Mouse (Mus musculus): ENCODE measurements at regions not wholly inside any gene's neighbourhood (a gene's known extent, or its start where the extent isn't known, plus 50 kb on each side); places are given as distances from the start of the nearest gene placed in this dataset.

DNA sequence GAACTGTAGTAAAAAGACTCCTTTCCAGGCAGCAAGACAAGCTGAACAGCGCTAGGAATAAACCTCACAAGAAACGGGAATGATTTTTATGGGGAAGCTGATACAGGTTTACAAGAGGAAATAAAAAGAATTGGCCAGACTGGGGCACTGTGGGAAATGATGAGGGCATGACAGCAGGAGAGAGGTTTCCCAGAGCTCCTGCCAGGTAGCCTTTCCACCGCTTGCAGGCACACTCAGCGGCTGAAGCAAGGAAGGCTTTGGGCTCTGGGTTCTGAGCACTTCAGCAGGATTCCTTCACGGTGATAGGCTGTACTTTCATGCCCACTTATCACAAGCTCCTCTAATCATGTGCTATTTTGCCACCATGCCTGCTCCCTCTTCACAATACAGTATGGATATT is 114.2 kb upstream of the Syt13 start:
- no peak for DNase-seq (ENCODE audit: low spot score in 2 of 2)

DNA sequence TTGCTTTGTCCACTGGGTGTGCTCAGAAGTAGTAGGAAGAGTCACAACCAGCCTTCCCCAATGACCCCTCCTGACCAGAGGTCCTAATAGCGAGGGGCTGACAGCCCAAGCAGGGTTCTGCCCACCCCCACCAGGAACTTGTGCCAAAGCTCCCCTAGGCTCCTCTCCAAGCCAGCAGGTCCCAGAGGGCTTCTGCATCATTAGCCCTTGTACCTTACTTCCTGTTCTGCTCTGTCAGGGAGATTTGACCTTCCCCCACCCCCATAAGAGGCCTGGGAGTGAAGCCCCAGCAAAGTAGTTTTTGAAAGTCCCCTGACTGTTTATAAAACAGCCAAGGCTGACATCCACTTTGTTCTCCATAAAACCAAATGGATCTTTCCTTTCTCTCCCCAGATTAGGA is 110.0 kb upstream of the Syt13 start:
- no peak for DNase-seq (ENCODE audit: low spot score in 2 of 2)

- no peak for DNase-seq (ENCODE audit: low spot score in 2 of 2)
Observed at GRCm38 (mm10) chr2:92805761-92806160, 109.1 kb upstream of the Syt13 start.

- no peak for DNase-seq (ENCODE audit: low spot score in 2 of 2)
Observed at GRCm38 (mm10) chr2:92806481-92807195, 108.3 kb upstream of the Syt13 start.

DNA sequence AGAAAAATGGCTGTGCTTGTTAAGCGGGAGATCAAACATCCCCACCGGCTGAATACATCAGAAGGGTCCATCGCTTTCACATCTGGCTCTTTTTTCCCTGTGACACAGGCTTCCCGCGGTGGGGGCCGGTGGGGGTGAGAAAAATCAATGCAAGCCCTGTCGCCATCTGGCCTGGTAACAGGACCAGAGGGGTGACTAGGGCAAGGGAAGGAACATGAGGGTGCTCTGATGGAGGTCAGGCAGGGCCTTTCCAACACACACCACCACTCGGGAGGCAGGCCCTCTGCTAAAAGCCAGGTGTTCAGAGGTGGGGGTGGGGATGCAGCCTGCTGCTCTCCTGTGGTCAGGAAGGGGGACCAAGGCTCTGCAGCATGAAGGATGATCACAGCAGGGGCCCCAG is 107.5 kb upstream of the Syt13 start:
- DNase-seq (ENCODE audit: low spot score in 2 of 2), result no peak

DNA sequence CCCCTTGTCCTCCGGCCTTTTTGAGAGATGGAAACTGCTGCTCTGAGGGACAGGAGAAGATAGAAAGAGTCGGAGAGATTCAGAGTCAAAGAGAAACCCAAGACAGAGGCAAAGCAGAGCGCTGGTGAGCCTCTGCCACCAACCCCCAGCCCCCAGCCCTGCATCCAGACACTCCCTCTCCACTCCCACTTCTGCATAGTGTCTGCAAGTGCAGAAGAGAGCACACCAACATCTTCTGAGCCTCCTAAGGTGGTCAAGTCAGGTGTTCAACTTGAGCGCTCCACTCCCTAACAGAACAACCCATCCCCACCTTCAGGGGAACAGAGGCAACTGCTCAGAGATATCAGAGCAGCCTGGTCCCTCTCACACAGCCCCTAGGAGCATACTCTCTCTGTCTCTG is 106.8 kb upstream of the Syt13 start:
- no peak for DNase-seq (ENCODE audit: low spot score in 2 of 2)

GRCm38 (mm10) chr2:92809226-92809625 is 105.7 kb upstream of the Syt13 start:
- no peak for DNase-seq (ENCODE audit: low spot score in 2 of 2)

DNA sequence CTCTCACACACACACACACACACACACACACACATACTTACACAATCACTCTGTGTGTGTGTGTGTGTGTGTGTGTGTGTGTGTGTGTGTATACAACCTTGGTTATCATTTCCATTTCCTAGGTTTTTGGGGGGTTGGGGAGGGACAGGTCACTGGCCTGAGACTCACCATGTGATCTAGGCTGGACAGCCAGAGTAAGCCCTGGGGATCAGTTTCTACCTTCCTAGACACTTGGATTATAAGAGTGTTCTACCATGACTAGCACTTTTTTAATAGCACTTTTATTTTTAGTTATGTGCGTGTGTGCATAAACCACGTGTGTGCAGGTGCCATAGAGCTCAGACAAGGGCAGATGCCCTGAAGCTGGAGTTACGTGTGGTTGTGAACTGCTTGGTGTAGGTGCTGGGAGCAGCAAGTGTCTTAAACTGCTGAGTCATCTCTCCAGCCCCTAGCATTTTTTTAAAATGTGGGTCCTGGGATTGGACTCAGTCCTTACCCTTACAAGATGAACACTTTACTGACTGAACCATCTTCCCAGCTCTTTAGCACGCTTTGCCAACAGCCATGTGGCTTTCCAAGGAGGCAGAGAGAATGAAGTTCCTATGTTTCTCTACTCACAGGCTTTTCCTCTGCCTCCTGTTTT is 105.1 kb upstream of the Syt13 start:
- DNase-seq (ENCODE audit: low spot score in 2 of 2), result no peak

DNA sequence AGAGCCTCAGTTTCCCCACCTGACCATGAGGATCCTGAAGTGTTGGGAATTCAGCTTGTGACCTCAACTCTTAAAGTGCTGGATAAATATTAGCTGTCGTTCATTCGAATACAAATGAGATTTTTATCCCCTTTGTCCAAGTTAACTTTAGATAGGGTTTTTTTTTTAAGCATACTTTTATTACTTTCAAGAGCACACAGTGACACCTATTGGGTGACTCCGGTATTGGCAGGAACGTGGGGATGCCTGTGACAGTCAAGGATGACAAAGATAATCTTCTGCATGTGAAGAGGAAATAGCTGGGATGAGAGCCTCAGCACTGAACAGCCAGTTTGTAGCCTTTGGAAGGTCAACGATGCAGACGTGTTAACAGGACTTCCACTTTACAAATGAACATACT is 103.9 kb upstream of the Syt13 start:
- DNase-seq (ENCODE audit: low spot score in 2 of 2), result peak; percentile 86 to 89

DNA sequence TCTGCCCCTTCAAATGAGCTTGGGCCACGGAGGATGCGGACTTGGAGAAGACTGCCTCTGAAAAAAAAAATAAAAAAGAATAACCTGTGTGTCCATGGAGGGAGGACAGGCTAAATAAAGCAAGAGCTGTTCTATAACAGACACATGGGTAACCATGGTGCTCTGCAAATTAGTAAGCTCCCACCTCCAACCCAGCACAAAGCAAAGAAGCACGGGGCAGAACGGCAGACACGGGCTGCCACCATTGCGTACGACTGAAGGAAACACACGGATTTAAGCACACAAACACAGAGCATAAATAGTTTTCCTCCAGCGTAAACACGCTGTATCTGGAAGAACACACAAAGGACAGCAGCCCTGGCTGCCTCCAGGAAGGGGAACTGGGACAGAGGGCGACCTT is 101.9 kb upstream of the Syt13 start:
- DNase-seq (ENCODE audit: low spot score in 2 of 2), result peak; percentile 51 to 61

GRCm38 (mm10) chr2:92819586-92819985 is 95.3 kb upstream of the Syt13 start:
- no peak for DNase-seq (ENCODE audit: low spot score in 2 of 2)

GRCm38 (mm10) chr2:92824325-92824724 is 90.6 kb upstream of the Syt13 start:
- no peak for DNase-seq (ENCODE audit: low spot score in 2 of 2)

GRCm38 (mm10) chr2:92825395-92825794 is 89.5 kb upstream of the Syt13 start:
- DNase-seq (ENCODE audit: low spot score in 2 of 2), result no peak

DNA sequence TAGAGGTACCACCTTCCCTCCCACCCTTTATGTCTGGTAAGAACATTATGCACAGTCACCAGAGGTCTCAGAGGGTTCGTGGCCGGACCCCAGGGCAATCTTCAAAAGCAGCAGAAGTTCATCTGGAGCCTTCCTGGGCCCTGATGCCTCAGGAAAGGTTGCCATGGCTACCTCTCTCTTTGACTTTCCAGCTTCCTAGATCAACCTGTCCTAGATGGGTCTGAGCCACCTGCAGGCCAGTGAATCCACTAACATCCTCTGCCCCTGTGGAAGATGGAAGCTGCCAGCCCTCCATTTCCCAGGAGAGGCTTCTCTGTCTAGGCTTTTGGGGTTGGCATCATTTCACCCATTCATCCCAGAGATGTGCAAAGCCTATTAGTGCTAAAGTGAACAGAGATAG is 84.8 kb upstream of the Syt13 start:
- no peak for DNase-seq (ENCODE audit: low spot score in 2 of 2)

DNA sequence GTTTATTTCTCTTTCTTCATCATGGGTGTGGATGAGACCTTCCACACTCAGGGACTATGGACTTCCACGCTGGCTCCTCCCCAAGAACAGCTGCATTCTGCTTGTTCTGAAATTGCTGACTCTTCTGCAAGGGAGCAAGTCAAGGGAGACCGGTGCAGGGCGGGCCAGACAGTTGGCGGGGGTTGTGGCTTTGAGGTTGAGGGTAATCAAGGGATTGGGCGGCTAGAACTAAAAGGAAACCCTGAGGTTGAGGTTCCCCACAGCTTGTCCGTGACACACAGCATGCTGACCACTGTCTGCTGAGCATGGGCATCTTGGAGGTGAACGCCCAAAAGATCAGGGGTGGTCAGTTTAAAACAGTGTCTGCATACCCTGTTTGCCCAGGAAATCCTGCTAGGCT is 83.1 kb upstream of the Syt13 start:
- no peak for DNase-seq (ENCODE audit: low spot score in 2 of 2)

GRCm38 (mm10) chr2:92836203-92836602 is 78.7 kb upstream of the Syt13 start:
- peak; percentile 38 to 46 for DNase-seq (ENCODE audit: low spot score in 2 of 2)

DNA sequence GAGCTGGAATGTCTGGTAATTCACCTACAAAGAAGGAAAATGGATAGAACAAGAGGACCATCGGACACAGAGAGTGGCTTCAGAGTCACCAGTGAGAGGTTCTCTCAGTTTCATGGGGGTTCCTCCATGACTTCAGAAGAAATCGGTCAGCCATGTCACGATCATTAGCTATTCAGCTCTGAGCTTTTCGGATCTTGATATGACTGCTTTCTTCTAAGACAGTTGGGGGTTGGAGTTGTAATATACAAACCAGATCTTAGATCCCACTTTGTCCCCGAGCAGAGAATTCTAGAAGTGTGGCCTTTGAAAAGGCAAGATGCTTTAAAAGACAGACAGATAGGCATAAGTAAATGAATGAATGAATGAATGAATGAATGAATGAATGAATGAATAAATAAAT is 76.9 kb upstream of the Syt13 start:
- no peak for DNase-seq (ENCODE audit: low spot score in 2 of 2)

DNA sequence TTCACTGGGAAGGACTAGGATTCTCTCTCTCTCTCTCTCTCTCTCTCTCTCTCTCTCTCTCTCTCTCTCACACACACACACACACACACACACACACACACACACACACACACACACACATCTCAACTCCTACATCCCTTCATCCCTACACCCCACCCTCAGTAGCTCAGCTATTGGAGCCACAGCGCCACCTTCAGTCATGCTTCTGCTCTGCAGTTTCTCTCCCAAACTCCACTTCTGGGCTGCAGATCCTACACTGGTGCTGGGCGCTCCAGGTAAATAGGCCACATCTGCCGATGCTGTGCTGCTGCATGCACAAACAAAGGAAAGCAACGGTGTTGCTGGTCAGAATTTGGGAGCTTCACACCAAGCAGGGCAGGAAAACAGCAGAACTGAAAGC is 74.9 kb upstream of the Syt13 start:
- DNase-seq (ENCODE audit: low spot score in 2 of 2), result peak; percentile 76 to 88

DNA sequence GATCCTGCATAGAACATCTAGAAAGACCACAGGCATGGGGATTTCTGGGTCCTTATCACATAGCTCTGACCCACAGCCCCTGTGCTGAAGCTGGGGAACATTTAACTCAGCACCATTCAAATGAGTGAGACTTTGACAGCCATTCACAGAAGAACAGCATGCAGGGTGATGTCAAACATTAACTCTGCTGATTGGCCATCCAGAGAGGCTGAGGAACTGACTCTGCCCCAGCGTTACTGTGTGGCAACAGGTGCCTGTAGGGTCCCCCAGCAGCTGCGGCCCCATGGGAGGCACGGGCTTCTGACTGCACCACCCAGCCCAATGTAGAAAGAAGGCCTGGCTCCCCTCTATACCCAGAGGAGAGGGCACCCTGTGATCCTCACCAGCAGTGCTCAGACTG is 73.3 kb upstream of the Syt13 start:
- no peak for DNase-seq (ENCODE audit: low spot score in 2 of 2)

GRCm38 (mm10) chr2:92845061-92845769 is 69.7 kb upstream of the Syt13 start:
- DNase-seq (ENCODE audit: low spot score in 2 of 2), result peak in 1 of 2 experiments; percentile 31

GRCm38 (mm10) chr2:92848962-92849361 is 65.9 kb upstream of the Syt13 start:
- DNase-seq (ENCODE audit: low spot score in 2 of 2), result peak in 1 of 2 experiments; percentile 28

- peak in 1 of 2 experiments; percentile 25 for DNase-seq (ENCODE audit: low spot score in 2 of 2)
Observed at GRCm38 (mm10) chr2:92851336-92851735, 63.6 kb upstream of the Syt13 start.

DNA sequence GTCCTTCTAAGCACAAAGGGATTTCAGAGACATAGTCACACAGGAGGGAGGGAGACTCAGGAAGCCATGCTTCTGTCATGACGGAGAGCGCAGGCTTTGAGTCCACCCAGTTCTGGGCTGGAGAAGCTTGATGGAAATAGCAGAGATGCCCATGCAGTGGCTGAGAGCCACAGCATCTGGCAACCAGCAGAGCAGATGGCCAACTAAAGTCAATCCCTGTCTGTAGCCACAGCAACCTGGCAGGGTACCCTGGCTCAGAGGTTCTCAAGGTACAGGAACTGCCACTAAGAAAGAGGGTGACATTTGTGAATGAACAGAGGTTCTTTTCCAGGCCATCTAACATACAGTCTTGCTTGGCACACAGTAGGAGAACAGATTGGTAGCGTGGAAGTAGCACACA is 61.7 kb upstream of the Syt13 start:
- DNase-seq (ENCODE audit: low spot score in 2 of 2), result no peak
